10 mouse cellular contexts compared by ENCODE assay signal in genomic region chr11:79039488-79039887, GRCm38 (mm10). TPM values are rescaled to one million over a fixed set of nuclear protein-coding genes. Genes with fewer than 3 reads are reported as not detected.
DNase-seq lines count a peak whose midpoint lies in the region; ATAC-seq and TF ChIP-seq lines count a peak whose summit lies in the region.
"Had no signal": no experiment of that assay in that cellular context is flagged by ENCODE, and none has a peak within 500 bp of the region (broad histone marks: within the 10 kb centered on the region; RNA-seq: fewer than 3 reads in every experiment).

No protein-coding gene starts in this region.

- intact Hi-C loops in gastrocnemius, postnatal 14 days (cut with DNase I; ENCODE audit: low total_unique reads) = no loop called here

- no peaks in the 10 kb centered on the region for H3K4me1 ChIP-seq in hindbrain, postnatal 0 days (ENCODE audit: insufficient read depth, low read length)
- H3K4me1 ChIP-seq in hindbrain, embryonic 10.5 days (replicated peaks) = peaks cover 32% of the 10 kb centered on the region
- H3K4me1 ChIP-seq: lung, embryonic 15.5 days had no signal

- H3K9me3 ChIP-seq in hindbrain, postnatal 0 days (ENCODE audit: low read length) = no peaks in the 10 kb centered on the region
- H3K9me3 ChIP-seq in hindbrain, embryonic 10.5 days = no peaks in the 10 kb centered on the region
- H3K9me3 ChIP-seq: G1E; lung, embryonic 15.5 days had no signal

- no peak overlapping the region for H3K4me2 ChIP-seq in hindbrain, postnatal 0 days (ENCODE audit: low read depth, low read length)
- H3K4me2 ChIP-seq: lung, embryonic 15.5 days had no signal

- H3K36me3 ChIP-seq in hindbrain, postnatal 0 days (ENCODE audit: insufficient read depth, low read length) = no peaks in the 10 kb centered on the region
- H3K36me3 ChIP-seq in hindbrain, embryonic 10.5 days = peaks cover 43% of the 10 kb centered on the region

- whole genome bisulfite sequencing in hindbrain, postnatal 0 days = 18% methylated on average over 2 of the region's 2 CpGs
- 53% methylated on average over 2 of the region's 2 CpGs for WGBS in hindbrain, embryonic 10.5 days

- no peak overlapping the region for H3K27ac ChIP-seq in hindbrain, postnatal 0 days
- H3K27ac ChIP-seq in hindbrain, embryonic 10.5 days = no peak overlapping the region
- H3K27ac ChIP-seq: lung, embryonic 15.5 days had no signal

- no peak overlapping the region for H3K4me3 ChIP-seq in hindbrain, postnatal 0 days (ENCODE audit: low read length)
- H3K4me3 ChIP-seq in hindbrain, embryonic 10.5 days = no peak overlapping the region
- H3K4me3 ChIP-seq: lung, embryonic 15.5 days had no signal

- H3K27me3 ChIP-seq in hindbrain, postnatal 0 days (ENCODE audit: insufficient read depth, low read length) = no peaks in the 10 kb centered on the region
- no peaks in the 10 kb centered on the region for H3K27me3 ChIP-seq in hindbrain, embryonic 10.5 days (ENCODE audit: insufficient read depth, poor library complexity, severe bottlenecking)
- H3K27me3 ChIP-seq: lung, embryonic 15.5 days had no signal

- no peak; the same call in 1 of the 2 replicates for ATAC-seq in hindbrain, postnatal 0 days

- peak; percentile 65 for DNase-seq in hindbrain, postnatal 0 days (ENCODE audit: low spot score)
- no peak for DNase-seq in hindbrain, embryonic 10.5 days (ENCODE audit: low spot score)
- peak; percentile 90 for DNase-seq in adipocyte (ENCODE audit: low spot score)
- DNase-seq in gastrocnemius, postnatal 14 days = peak; percentile 66
- DNase-seq in lung, postnatal 10 days = peak; percentile 78
- DNase-seq in B cell, adult 2 months = no peak
- DNase-seq in spleen, postnatal 4 days (ENCODE audit: low spot score in 2 of 2) = no peak
- no peak for DNase-seq in cerebellum, adult 18-20 months

- no peak overlapping the region for H3K9ac ChIP-seq in hindbrain, postnatal 0 days (replicated peaks; ENCODE audit: low read length)
- H3K9ac ChIP-seq: lung, embryonic 15.5 days had no signal

- TF ChIP-seq CTCF in hindbrain, postnatal 0 days (IDR thresholded peaks at IDR 0.05; ENCODE audit: low read depth) = no peak

RNA-seq across cellular contexts. Expression of gene Lgals9, which starts 54.7 kb away (rescaled TPM):
- 19.0 and 21.8 TPM in 2 replicates for total RNA-seq in hindbrain, postnatal 0 days (2014; rRNA removed)
- 23.3 and 24.0 TPM in 2 replicates for polyA plus RNA-seq in hindbrain, postnatal 0 days (2015; fragmentation: Nextera tagmentation; extraction: Ambion mirVana)
- 4.3 and 5.7 TPM in 2 replicates for polyA plus RNA-seq in hindbrain, embryonic 10.5 days (2016; fragmentation: Nextera tagmentation; extraction: Ambion mirVana)
- total RNA-seq in gastrocnemius, postnatal 14 days (2021) = 10 to 100 TPM; 18.7 to 19.8 TPM

Comparison
In these comparisons a context has a peak if more than half of its experiments do, and no peak if none do; other contexts are left out.
1. DNase-seq: peak in hindbrain, postnatal 0 days (single experiment), adipocyte (single experiment), gastrocnemius, postnatal 14 days (single experiment) and lung, postnatal 10 days (single experiment); none in hindbrain, embryonic 10.5 days (single experiment), B cell, adult 2 months (0 of 2), spleen, postnatal 4 days (0 of 2) and cerebellum, adult 18-20 months (0 of 2).